Mouse (Mus musculus) lung, embryonic 15.5 days (tissue): ENCODE measurements around the gene Yipf6. TPM values are rescaled to one million over a fixed set of nuclear protein-coding genes. Genes with fewer than 3 reads are reported as not detected.

ENCODE experiments used
- ATAC-seq: fragments of 200-750 bp; cut with Nextera tagmentation; 2 replicates; pipeline ENCODE4 v1.8.0; 2017; ENCODE audit warnings: moderate number of reproducible peaks, borderline replicate concordance; ENCODE audit not compliant: low FRiP score, low TSS enrichment; ENCODE audit errors: extremely low read depth
- H3K27ac ChIP-seq: fragments of 300-500 bp; sonication (generic); 2 replicates; pipeline ENCODE4 v1.5.1; 2015; ENCODE audit warnings: moderate library complexity, mild to moderate bottlenecking, inconsistent platforms
- H3K27me3 ChIP-seq: fragments of 300-500 bp; sonication (generic); 2 replicates; pipeline ENCODE4 v1.6.1; 2015; ENCODE audit warnings: inconsistent platforms
- H3K36me3 ChIP-seq: fragments of 300-500 bp; sonication (generic); 2 replicates; pipeline ENCODE4 v1.6.1; 2015; ENCODE audit warnings: inconsistent platforms
- H3K4me1 ChIP-seq: fragments of 300-500 bp; sonication (generic); 2 replicates; pipeline ENCODE4 v1.6.1; 2015; ENCODE audit warnings: inconsistent platforms
- H3K4me2 ChIP-seq: fragments of 300-500 bp; sonication (generic); 2 replicates; pipeline ENCODE4 v1.6.1; 2015; ENCODE audit warnings: inconsistent platforms, mild to moderate bottlenecking, moderate library complexity
- H3K4me3 ChIP-seq: fragments of 300-500 bp; sonication (generic); 2 replicates; pipeline ENCODE4 v1.5.1; 2015; ENCODE audit warnings: mild to moderate bottlenecking, inconsistent platforms
- H3K9ac ChIP-seq: fragments of 300-500 bp; sonication (generic); 2 replicates; pipeline ENCODE4 v1.6.1; 2015; ENCODE audit warnings: inconsistent platforms
- H3K9me3 ChIP-seq: fragments of 300-500 bp; sonication (generic); 2 replicates; pipeline ENCODE4 v1.6.1; 2016; ENCODE audit warnings: inconsistent platforms
- WGBS: fragments of 180-500 bp; shearing (Covaris S2); methylation state at CpG from one replicate; pipeline ENCODE4 v1.1.7; 2015; 5-methylcytosine and 5-hydroxymethylcytosine counted together
- polyA plus RNA-seq: library from polyadenylated mRNA; unstranded; fragments of >200 nt; fragmentation: Nextera tagmentation; extraction: Ambion mirVana; gene quantifications from 2 replicates; pipeline ENCODE4 v1.2.1, GENCODE M21; 2015

The Yipf6 gene
- polyA plus RNA-seq, result 29.1 and 31.2 TPM in 2 replicates

GRCm38 (mm10) chrX:98936101-98936500 is at the start of gene Yipf6:
Yipf6 (plus strand) TSS chrX:98936316.
- H3K27ac ChIP-seq, result peak within 1 kb of the TSS; percentile 96
- H3K9ac ChIP-seq, result peak within 1 kb of the TSS; percentile 65

GRCm38 (mm10) chrX:98890072-98890405 is 46.1 kb upstream of the Yipf6 start:
- peak overlapping the region; percentile 68 for H3K27ac ChIP-seq
- H3K9me3 ChIP-seq, result no peaks in the 10 kb centered on the region
- peaks cover 13% of the 10 kb centered on the region; the same call in 1 of the 2 replicates for H3K27me3 ChIP-seq
- H3K4me1 ChIP-seq, result no peaks in the 10 kb centered on the region
- ATAC-seq, result peak; percentile 6; the same call in 1 of the 2 replicates
- H3K4me3 ChIP-seq, result peak overlapping the region; percentile 49
- peak overlapping the region; percentile 59 for H3K4me2 ChIP-seq
- H3K9ac ChIP-seq, result peak overlapping the region; percentile 41
- no peaks in the 10 kb centered on the region for H3K36me3 ChIP-seq
- WGBS, result 10% methylated on average over 14 of the region's 14 CpGs

More at GRCm38 (mm10) chrX:98936101-98936500, at the start of gene Yipf6:
- H3K4me2 ChIP-seq, result peak within 1 kb of the TSS; percentile 62
- WGBS, result 59% methylated on average over 3 of the region's 3 CpGs
- H3K4me1 ChIP-seq, result no peaks in the 10 kb centered on the region
- H3K36me3 ChIP-seq, result no peaks in the 10 kb centered on the region
- no peaks in the 10 kb centered on the region for H3K9me3 ChIP-seq
- H3K4me3 ChIP-seq, result peak within 1 kb of the TSS; percentile 65
- no peak for ATAC-seq
- no peaks in the 10 kb centered on the region for H3K27me3 ChIP-seq

- Histone ChIP-seq H3K4me2 (peak within 1 kb of the TSS; percentile 59), H3K27me3 (peaks cover 13% of the 10 kb centered on the region; the same call in 1 of the 2 replicates), H3K9me3 (no peaks in the 10 kb centered on the region), H3K4me3 (peak within 1 kb of the TSS; percentile 49), H3K4me1 (no peaks in the 10 kb centered on the region), H3K36me3 (no peaks in the 10 kb centered on the region), H3K27ac (peak within 1 kb of the TSS; percentile 68), H3K9ac (peak within 1 kb of the TSS; percentile 41)
- 11% methylated on average over 47 of the region's 48 CpGs for WGBS
- peak; percentile 95 for ATAC-seq
These were observed 45.6 kb upstream of the Yipf6 start, which contains the start of gene Ophn1 for GRCm38 (mm10) chrX:98890406-98891116. Ophn1 (minus strand) TSS chrX:98891025.

- no peaks in the 10 kb centered on the region for H3K36me3 ChIP-seq
- 61% methylated on average over 3 of the region's 3 CpGs for WGBS
- H3K4me2 ChIP-seq, result no peak overlapping the region
- H3K4me3 ChIP-seq, result no peak overlapping the region
- H3K4me1 ChIP-seq, result no peaks in the 10 kb centered on the region
- no peak overlapping the region for H3K27ac ChIP-seq
- no peak for ATAC-seq
- H3K9ac ChIP-seq, result no peak overlapping the region
- H3K27me3 ChIP-seq, result no peaks in the 10 kb centered on the region
- H3K9me3 ChIP-seq, result no peaks in the 10 kb centered on the region
These were observed 37.8 kb upstream of the Yipf6 start for GRCm38 (mm10) chrX:98898307-98898706.

- no peak overlapping the region for H3K9ac ChIP-seq
- H3K36me3 ChIP-seq, result no peaks in the 10 kb centered on the region
These were observed 31.9 kb upstream of the Yipf6 start for GRCm38 (mm10) chrX:98904226-98904625.

GRCm38 (mm10) chrX:98908910-98909309 is 27.2 kb upstream of the Yipf6 start:
- no peak for ATAC-seq
- no peak overlapping the region for H3K4me3 ChIP-seq
- 25% methylated on average over 1 of the region's 1 CpGs for WGBS

More at GRCm38 (mm10) chrX:98904226-98904625, 31.9 kb upstream of the Yipf6 start:
- no peak overlapping the region for H3K27ac ChIP-seq
- WGBS, result 87% methylated on average over 6 of the region's 6 CpGs
- no peak for ATAC-seq
- no peaks in the 10 kb centered on the region for H3K9me3 ChIP-seq
- H3K27me3 ChIP-seq, result no peaks in the 10 kb centered on the region
- no peak overlapping the region for H3K4me3 ChIP-seq
- H3K4me1 ChIP-seq, result no peaks in the 10 kb centered on the region
- H3K4me2 ChIP-seq, result no peak overlapping the region

GRCm38 (mm10) chrX:98919423-98919822 is 16.7 kb upstream of the Yipf6 start:
- Histone ChIP-seq H3K9me3 (no peaks in the 10 kb centered on the region), H3K27me3 (no peaks in the 10 kb centered on the region), H3K4me1 (no peaks in the 10 kb centered on the region), H3K36me3 (no peaks in the 10 kb centered on the region), H3K27ac (no peak overlapping the region), H3K4me3 (no peak overlapping the region), H3K9ac (no peak overlapping the region), H3K4me2 (no peak overlapping the region)
- 10% methylated on average over 6 of the region's 6 CpGs for WGBS
- no peak for ATAC-seq

More at GRCm38 (mm10) chrX:98908910-98909309, 27.2 kb upstream of the Yipf6 start:
- no peak overlapping the region for H3K27ac ChIP-seq
- no peaks in the 10 kb centered on the region for H3K36me3 ChIP-seq
- no peaks in the 10 kb centered on the region for H3K4me1 ChIP-seq
- no peak overlapping the region for H3K9ac ChIP-seq
- no peaks in the 10 kb centered on the region for H3K9me3 ChIP-seq
- H3K27me3 ChIP-seq, result no peaks in the 10 kb centered on the region
- H3K4me2 ChIP-seq, result no peak overlapping the region

- 25% methylated on average over 66 of the region's 66 CpGs for WGBS
- Histone ChIP-seq H3K4me2 (peak overlapping the region; percentile 62), H3K9me3 (no peaks in the 10 kb centered on the region), H3K4me3 (peak overlapping the region; percentile 65), H3K27me3 (no peaks in the 10 kb centered on the region), H3K4me1 (no peaks in the 10 kb centered on the region), H3K9ac (peak overlapping the region; percentile 65), H3K36me3 (peaks cover 2% of the 10 kb centered on the region; the same call in 1 of the 2 replicates), H3K27ac (peak overlapping the region; percentile 96)
- peak; percentile 94 for ATAC-seq
These were observed 815 bp downstream of the Yipf6 start for GRCm38 (mm10) chrX:98936707-98937554.

GRCm38 (mm10) chrX:98937555-98938294 is 1.6 kb downstream of the Yipf6 start:
- ATAC-seq, result peak; percentile 90
- H3K27me3 ChIP-seq, result no peaks in the 10 kb centered on the region
- peak overlapping the region; percentile 62 for H3K4me2 ChIP-seq
- H3K4me3 ChIP-seq, result peak overlapping the region; percentile 65
- 15% methylated on average over 57 of the region's 57 CpGs for WGBS
- H3K27ac ChIP-seq, result peak overlapping the region; percentile 96
- H3K4me1 ChIP-seq, result no peaks in the 10 kb centered on the region
- no peaks in the 10 kb centered on the region for H3K9me3 ChIP-seq
- peaks cover 9% of the 10 kb centered on the region; the same call in 1 of the 2 replicates for H3K36me3 ChIP-seq
- H3K9ac ChIP-seq, result peak overlapping the region; percentile 72

- Histone ChIP-seq H3K4me1 (no peaks in the 10 kb centered on the region), H3K36me3 (no peaks in the 10 kb centered on the region), H3K4me2 (no peak overlapping the region), H3K27me3 (no peaks in the 10 kb centered on the region), H3K27ac (no peak overlapping the region), H3K4me3 (no peak overlapping the region), H3K9me3 (no peaks in the 10 kb centered on the region), H3K9ac (no peak overlapping the region)
- WGBS, result 25% methylated on average over 5 of the region's 6 CpGs
- ATAC-seq, result no peak
These were observed 17.8 kb downstream of the Yipf6 start for GRCm38 (mm10) chrX:98953941-98954340.

GRCm38 (mm10) chrX:98958287-98958686 is 22.2 kb downstream of the Yipf6 start:
- Histone ChIP-seq H3K9me3 (no peaks in the 10 kb centered on the region), H3K27me3 (no peaks in the 10 kb centered on the region), H3K36me3 (no peaks in the 10 kb centered on the region), H3K27ac (no peak overlapping the region), H3K4me3 (no peak overlapping the region), H3K4me1 (no peaks in the 10 kb centered on the region), H3K4me2 (no peak overlapping the region), H3K9ac (no peak overlapping the region)
- 87% methylated on average over 9 of the region's 9 CpGs for WGBS
- no peak for ATAC-seq
